Mouse (Mus musculus) stomach, embryonic 14.5 days (tissue): ENCODE data around the gene Vps4b. TPM values are rescaled to one million over a fixed set of nuclear protein-coding genes. Genes with fewer than 3 reads are reported as not detected.
"Not testable (repeated sequence)": the region's sequence is repeated elsewhere in the genome, so short reads cannot be mapped to it uniquely, and the experiment has no call there.

Source experiments
- ATAC-seq: fragments of 200-750 bp; cut with Nextera tagmentation; 2 replicates; pipeline ENCODE4 v1.8.0; 2017; ENCODE audit warnings: low read depth, moderate TSS enrichment; ENCODE audit not compliant: insufficient number of reproducible peaks, insufficient read depth, low FRiP score
- H3K27ac ChIP-seq: fragments of 300-500 bp; sonication (generic); 2 replicates; pipeline ENCODE4 v1.5.1; 2014; ENCODE audit warnings: mild to moderate bottlenecking, low read length, moderate library complexity, mixed read lengths
- H3K27me3 ChIP-seq: fragments of 300-500 bp; sonication (generic); 2 replicates; pipeline ENCODE4 v1.6.1; 2014; ENCODE audit warnings: low read length, control low read depth, mixed read lengths; ENCODE audit not compliant: control insufficient read depth, insufficient read depth
- H3K36me3 ChIP-seq: fragments of 300-500 bp; sonication (generic); 2 replicates; pipeline ENCODE4 v1.6.1; 2014; ENCODE audit warnings: mild to moderate bottlenecking, control low read depth, low read length, moderate library complexity, mixed read lengths; ENCODE audit not compliant: control insufficient read depth, insufficient read depth
- H3K4me1 ChIP-seq: fragments of 300-500 bp; sonication (generic); 2 replicates; pipeline ENCODE4 v1.6.1; 2014; ENCODE audit warnings: low read length, control low read depth, mixed read lengths; ENCODE audit not compliant: control insufficient read depth, insufficient read depth
- H3K4me2 ChIP-seq: fragments of 300-500 bp; sonication (generic); replicated peaks from 2 replicates; pipeline ENCODE4 v1.6.1; 2014; ENCODE audit warnings: low read depth, low read length, control low read depth
- H3K4me3 ChIP-seq: fragments of 300-500 bp; sonication (generic); 2 replicates; pipeline ENCODE4 v1.5.1; 2014; ENCODE audit warnings: low read depth, low read length, control low read depth
- H3K9ac ChIP-seq: fragments of 300-500 bp; sonication (generic); replicated peaks from 2 replicates; pipeline ENCODE4 v1.6.1; 2014; ENCODE audit warnings: low read depth, mild to moderate bottlenecking, control low read depth, low read length, moderate library complexity, mixed read lengths
- H3K9me3 ChIP-seq: fragments of 300-500 bp; sonication (generic); 2 replicates; pipeline ENCODE4 v1.6.1; 2016; ENCODE audit warnings: low read depth, low read length, control low read depth; ENCODE audit not compliant: control insufficient read depth
- WGBS: fragments of 180-500 bp; shearing (Covaris S2); extraction: QIAGEN DNeasy Blood & Tissue Kit; methylation state at CpG from one replicate; pipeline ENCODE4 v1.1.7; 2014; 5-methylcytosine and 5-hydroxymethylcytosine counted together
- polyA plus RNA-seq: library from polyadenylated mRNA; unstranded; fragments of >200 nt; fragmentation: Nextera tagmentation; extraction: Ambion mirVana; gene quantifications from 2 replicates; pipeline ENCODE4 v1.2.1, GENCODE M21; 2014

The Vps4b gene
- polyA plus RNA-seq, 1 experiment from 2014 or later = 74.1 TPM

DNA sequence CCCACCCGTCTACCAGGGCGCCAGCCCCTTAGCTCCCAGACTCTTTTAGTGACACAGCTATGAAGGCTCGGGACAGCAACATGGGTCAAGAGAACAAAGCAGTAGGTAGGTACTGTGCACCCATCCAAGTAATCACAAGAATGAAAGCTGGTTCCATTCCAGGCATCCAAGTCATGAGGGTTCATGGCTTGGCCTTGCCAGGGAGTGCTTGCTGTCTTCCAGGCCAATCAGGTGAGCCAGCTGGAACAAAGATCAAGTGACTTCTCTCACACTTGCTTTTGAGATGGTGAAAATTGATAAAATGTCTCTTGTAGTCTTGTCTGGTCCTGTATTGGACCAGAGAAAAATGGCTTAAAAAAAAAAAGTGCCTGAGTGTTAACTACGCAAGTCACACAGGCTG, 55.8 kb downstream of the Vps4b start:
- no peaks in the 10 kb centered on the region for H3K4me1 ChIP-seq
- peaks cover 4% of the 10 kb centered on the region for H3K36me3 ChIP-seq
- H3K4me3 ChIP-seq = no peak overlapping the region
- H3K27ac ChIP-seq = no peak overlapping the region
- H3K9ac ChIP-seq = no peak overlapping the region
- H3K27me3 ChIP-seq = no peaks in the 10 kb centered on the region
- no peaks in the 10 kb centered on the region for H3K9me3 ChIP-seq
- ATAC-seq = no peak
- 93% methylated on average over 4 of the region's 4 CpGs for WGBS
- no peak overlapping the region for H3K4me2 ChIP-seq

DNA sequence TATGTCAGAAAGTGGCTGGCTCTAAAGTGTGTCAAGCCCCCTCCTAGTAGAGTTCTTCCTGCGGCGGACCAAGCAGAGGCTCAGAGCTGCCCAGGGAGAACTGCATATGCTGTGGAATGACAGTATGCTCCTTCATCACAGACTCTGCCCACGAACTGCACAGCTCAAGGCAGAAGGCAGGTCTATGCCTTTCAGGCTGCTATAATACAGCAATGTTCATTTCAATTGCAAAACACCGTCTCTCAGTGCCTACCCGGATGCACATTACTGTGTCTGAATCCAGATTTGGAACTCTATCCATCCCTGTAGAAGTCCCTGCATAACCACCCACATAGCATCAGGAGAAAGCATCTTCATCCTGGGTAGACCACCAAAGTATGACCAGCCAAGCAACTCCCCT, 56.7 kb downstream of the Vps4b start:
- no peak overlapping the region for H3K4me2 ChIP-seq
- no peaks in the 10 kb centered on the region for H3K4me1 ChIP-seq
- no peaks in the 10 kb centered on the region for H3K9me3 ChIP-seq
- H3K4me3 ChIP-seq = no peak overlapping the region
- no peak for ATAC-seq
- H3K27me3 ChIP-seq = no peaks in the 10 kb centered on the region
- H3K36me3 ChIP-seq = peaks cover 4% of the 10 kb centered on the region
- H3K27ac ChIP-seq = no peak overlapping the region
- H3K9ac ChIP-seq = no peak overlapping the region
- WGBS = 92% methylated on average over 5 of the region's 5 CpGs

GRCm38 (mm10) chr1:106738092-106738491, 58.4 kb downstream of the Vps4b start:
- Histone ChIP-seq H3K9ac (no peak overlapping the region), H3K4me1 (no peaks in the 10 kb centered on the region), H3K27ac (no peak overlapping the region), H3K9me3 (no peaks in the 10 kb centered on the region), H3K36me3 (peaks cover 7% of the 10 kb centered on the region), H3K27me3 (no peaks in the 10 kb centered on the region), H3K4me3 (no peak overlapping the region), H3K4me2 (no peak overlapping the region)
- ATAC-seq = peak; percentile 67; the same call in 1 of the 2 replicates
- 80% methylated on average over 3 of the region's 3 CpGs for WGBS

DNA sequence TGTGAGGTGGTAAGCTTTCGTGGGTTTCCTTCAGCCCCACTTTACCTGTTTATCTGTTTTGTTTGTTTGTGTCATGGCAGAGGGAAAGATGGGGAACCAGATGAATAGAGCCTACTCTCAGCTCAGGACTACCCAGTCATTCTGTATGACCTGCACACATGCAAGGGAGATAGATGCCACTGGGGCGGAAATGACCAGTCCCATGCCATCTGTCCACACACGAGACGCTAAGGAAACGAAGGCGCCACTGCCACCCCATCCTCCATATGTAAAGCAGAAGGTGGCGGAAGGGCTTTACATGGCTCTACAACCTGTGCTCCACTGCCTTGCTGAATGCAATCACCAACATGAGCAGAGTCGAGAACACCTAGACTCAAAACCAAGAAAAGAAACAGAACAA, 60.3 kb downstream of the Vps4b start:
- 87% methylated on average over 8 of the region's 8 CpGs for WGBS
- H3K36me3 ChIP-seq = peaks cover 7% of the 10 kb centered on the region
- H3K27me3 ChIP-seq = no peaks in the 10 kb centered on the region
- no peak overlapping the region for H3K4me2 ChIP-seq
- H3K9me3 ChIP-seq = no peaks in the 10 kb centered on the region
- no peak overlapping the region for H3K4me3 ChIP-seq
- no peaks in the 10 kb centered on the region for H3K4me1 ChIP-seq
- H3K9ac ChIP-seq = no peak overlapping the region
- ATAC-seq = no peak
- H3K27ac ChIP-seq = no peak overlapping the region

- no peaks in the 10 kb centered on the region for H3K4me1 ChIP-seq
- no peak for ATAC-seq
- H3K36me3 ChIP-seq = peaks cover 7% of the 10 kb centered on the region
- H3K4me3 ChIP-seq = no peak overlapping the region
- WGBS = 49% methylated on average over 2 of the region's 2 CpGs
- no peak overlapping the region for H3K4me2 ChIP-seq
- H3K27ac ChIP-seq = no peak overlapping the region
- no peak overlapping the region for H3K9ac ChIP-seq
- H3K9me3 ChIP-seq = no peaks in the 10 kb centered on the region
- no peaks in the 10 kb centered on the region for H3K27me3 ChIP-seq
Measured at GRCm38 (mm10) chr1:106735586-106735985, 60.9 kb downstream of the Vps4b start.

DNA sequence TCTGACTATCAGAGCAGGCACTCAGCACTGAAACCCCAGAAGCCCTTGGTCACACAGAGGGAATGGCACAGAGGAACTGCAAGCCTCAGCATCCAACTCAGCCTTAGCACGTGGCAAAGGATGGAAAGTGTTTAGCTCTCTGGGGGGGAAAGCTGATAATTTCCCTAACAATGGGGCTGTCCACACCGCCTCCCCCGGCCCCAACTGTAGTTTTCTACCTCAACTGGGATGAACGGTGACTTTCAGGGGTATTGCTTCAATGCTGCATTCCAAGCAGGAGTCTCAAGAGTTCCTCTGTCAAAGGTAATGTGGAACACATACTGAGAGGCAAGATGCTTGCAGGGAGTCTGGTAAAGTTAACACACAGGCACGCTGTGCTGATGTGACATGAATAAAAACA, 74.5 kb downstream of the Vps4b start:
- H3K36me3 ChIP-seq = no peaks in the 10 kb centered on the region
- H3K9me3 ChIP-seq = no peaks in the 10 kb centered on the region
- ATAC-seq = no peak
- 58% methylated on average over 5 of the region's 5 CpGs for WGBS
- no peaks in the 10 kb centered on the region for H3K27me3 ChIP-seq
- H3K4me1 ChIP-seq = no peaks in the 10 kb centered on the region
- H3K27ac ChIP-seq = no peak overlapping the region
- H3K4me2 ChIP-seq = no peak overlapping the region
- no peak overlapping the region for H3K4me3 ChIP-seq
- no peak overlapping the region for H3K9ac ChIP-seq

GRCm38 (mm10) chr1:106717736-106718135, 78.8 kb downstream of the Vps4b start:
- H3K9ac ChIP-seq, H3K36me3 ChIP-seq, H3K9me3 ChIP-seq, H3K27me3 ChIP-seq, H3K4me3 ChIP-seq, H3K27ac ChIP-seq, ATAC-seq, H3K4me2 ChIP-seq, H3K4me1 ChIP-seq: not testable (repeated sequence)
- 73% methylated on average over 7 of the region's 7 CpGs for WGBS

DNA sequence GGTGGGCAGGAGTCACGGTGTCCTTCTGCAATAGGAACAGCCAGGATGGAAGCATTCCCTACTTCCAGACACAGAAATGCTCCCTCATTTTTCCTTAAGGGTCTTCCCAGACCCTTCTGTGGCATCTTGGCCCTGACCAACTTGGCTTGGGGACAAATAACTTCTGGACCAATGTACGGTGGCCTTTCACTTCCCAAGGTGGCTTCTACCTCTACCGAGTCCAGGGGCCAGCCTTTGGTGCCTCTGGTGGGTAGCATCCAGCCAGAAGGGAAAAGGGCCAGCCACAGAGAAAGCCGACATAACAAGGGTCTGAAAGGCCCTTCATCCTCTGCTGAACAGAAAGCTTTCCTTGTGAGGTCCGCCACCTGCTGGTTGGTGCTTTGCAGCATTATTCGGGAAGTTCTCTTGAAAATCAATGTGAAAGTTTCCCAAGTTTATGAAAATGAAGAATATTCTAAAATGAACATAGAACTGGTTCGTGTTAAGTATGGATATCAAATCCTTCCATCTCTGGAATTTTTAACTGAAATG, 79.4 kb downstream of the Vps4b start:
- Histone ChIP-seq H3K36me3 (no peaks in the 10 kb centered on the region), H3K9ac (no peak overlapping the region), H3K27me3 (no peaks in the 10 kb centered on the region), H3K9me3 (no peaks in the 10 kb centered on the region), H3K4me2 (no peak overlapping the region), H3K27ac (no peak overlapping the region), H3K4me1 (peaks cover 6% of the 10 kb centered on the region; the same call in 1 of the 2 replicates), H3K4me3 (no peak overlapping the region)
- WGBS = 29% methylated on average over 7 of the region's 7 CpGs
- ATAC-seq = no peak

- peaks cover 13% of the 10 kb centered on the region; the same call in 1 of the 2 replicates for H3K4me1 ChIP-seq
- no peak overlapping the region for H3K9ac ChIP-seq
- H3K27ac ChIP-seq = no peak overlapping the region
- H3K9me3 ChIP-seq = no peaks in the 10 kb centered on the region
- no peaks in the 10 kb centered on the region for H3K27me3 ChIP-seq
- no peak for ATAC-seq
- no peaks in the 10 kb centered on the region for H3K36me3 ChIP-seq
- WGBS = 89% methylated on average over 3 of the region's 3 CpGs
- no peak overlapping the region for H3K4me3 ChIP-seq
- H3K4me2 ChIP-seq = no peak overlapping the region
Measured at GRCm38 (mm10) chr1:106716141-106716540, 80.4 kb downstream of the Vps4b start.
